Mouse (Mus musculus): ENCODE measurements around the gene Tprg.

DNA sequence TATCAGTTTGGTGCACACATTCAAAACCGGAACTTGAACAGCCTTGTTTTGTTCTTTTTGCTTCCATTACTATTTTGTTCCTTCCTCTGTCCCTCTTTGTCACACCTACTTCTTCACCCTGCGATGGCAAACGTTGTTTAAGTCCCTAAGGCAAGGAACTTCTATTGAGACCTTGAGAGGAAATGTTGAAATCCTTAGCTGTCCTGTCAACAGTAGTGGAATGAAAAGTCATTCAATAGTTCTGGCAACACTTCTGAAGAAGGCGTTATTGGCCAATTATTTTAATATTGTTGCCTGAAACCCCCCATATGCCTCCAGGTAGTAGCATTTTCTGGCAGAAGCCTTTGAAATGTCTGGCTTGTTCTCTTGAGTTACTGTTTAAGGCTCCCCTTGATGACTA lies 137.4 kb downstream of the Tprg start:
- TF ChIP-seq EP300 (IDR thresholded peaks at IDR 0.05; ENCODE audit: insufficient read depth, low read depth, low read length) (no peak), CTCF (IDR thresholded peaks at IDR 0.05) (no peak), POLR2A (IDR thresholded peaks at IDR 0.05; ENCODE audit: insufficient read depth, low read depth, low read length) (no peak)
